Mouse (Mus musculus) mouse embryonic stem cell (cell line): ENCODE results near the gene Nub1.

ENCODE experiments used
- in situ Hi-C, 2 experiments: fragments of 300-500 bp; cut with MboI; formaldehyde crosslinking; loops; 1 replicate in 1 of 2; 3 replicates in 1 of 2; pipeline ENCODE4 v1.14.3; 2019 to 2020; ENCODE audit warnings: low sequenced_read_pairs in 2 of 2, low pct_unique_long_range_greater_than_20kb in 1 of 2, mixed read lengths in 1 of 2; ENCODE audit not compliant: unreplicated experiment in 1 of 2

Nub1 gene

GRCm38 (mm10) chr5:24733134-24733533 is 47.8 kb downstream of the Nub1 start:
- in situ Hi-C loops: no loop called here

GRCm38 (mm10) chr5:24733771-24734426 is 48.6 kb downstream of the Nub1 start:
- in situ Hi-C loops: no loop called here

- in situ Hi-C loops: no loop called here
Measured at GRCm38 (mm10) chr5:24737595-24737994, 52.3 kb downstream of the Nub1 start.

GRCm38 (mm10) chr5:24738517-24738916 is 53.2 kb downstream of the Nub1 start:
- in situ Hi-C loops: no loop called here

- in situ Hi-C loops: no loop called here
Measured at GRCm38 (mm10) chr5:24739141-24739753, 53.9 kb downstream of the Nub1 start.

GRCm38 (mm10) chr5:24741172-24741885 is 56.0 kb downstream of the Nub1 start:
- in situ Hi-C loops: no loop called here

- in situ Hi-C loops: no loop called here
Measured at GRCm38 (mm10) chr5:24743956-24744355, 58.6 kb downstream of the Nub1 start.

- in situ Hi-C loops: no loop called here
Measured at GRCm38 (mm10) chr5:24747533-24747932, 62.2 kb downstream of the Nub1 start.

GRCm38 (mm10) chr5:24749731-24750130 is 64.4 kb downstream of the Nub1 start:
- in situ Hi-C loops: no loop called here

- in situ Hi-C loops: no loop called here
Measured at GRCm38 (mm10) chr5:24750321-24751304, 65.3 kb downstream of the Nub1 start.

GRCm38 (mm10) chr5:24751305-24752174 is 66.2 kb downstream of the Nub1 start:
- in situ Hi-C loops: no loop called here

- in situ Hi-C loops: no loop called here
Measured at GRCm38 (mm10) chr5:24752175-24752498, 66.8 kb downstream of the Nub1 start.

GRCm38 (mm10) chr5:24756931-24757330 is 71.6 kb downstream of the Nub1 start:
- in situ Hi-C loops: no loop called here

GRCm38 (mm10) chr5:24757816-24758215 is 72.5 kb downstream of the Nub1 start, which contains the start of gene Crygn:
Gene Crygn, minus strand, starts transcription at chr5:24758008.
- in situ Hi-C loops: no loop called here
